Mouse (Mus musculus) inflammation-experienced regulatory T-cells, adult 6 months (primary cell): Measurements from ENCODE around the gene Oxtr. TPM values are rescaled to one million over a fixed set of nuclear protein-coding genes. Genes with fewer than 3 reads are reported as not detected.

Experiments used
- ATAC-seq: one replicate; pipeline ENCODE4 v1.8.0; 2017
- polyA plus RNA-seq, 3 experiments: library from polyadenylated mRNA; unstranded; fragments of 100-300 nt; shearing (Covaris generic); gene quantifications; one replicate each; pipeline ENCODE4 v1.2.1; 2017

Gene Oxtr
- polyA plus RNA-seq = not detected

DNA sequence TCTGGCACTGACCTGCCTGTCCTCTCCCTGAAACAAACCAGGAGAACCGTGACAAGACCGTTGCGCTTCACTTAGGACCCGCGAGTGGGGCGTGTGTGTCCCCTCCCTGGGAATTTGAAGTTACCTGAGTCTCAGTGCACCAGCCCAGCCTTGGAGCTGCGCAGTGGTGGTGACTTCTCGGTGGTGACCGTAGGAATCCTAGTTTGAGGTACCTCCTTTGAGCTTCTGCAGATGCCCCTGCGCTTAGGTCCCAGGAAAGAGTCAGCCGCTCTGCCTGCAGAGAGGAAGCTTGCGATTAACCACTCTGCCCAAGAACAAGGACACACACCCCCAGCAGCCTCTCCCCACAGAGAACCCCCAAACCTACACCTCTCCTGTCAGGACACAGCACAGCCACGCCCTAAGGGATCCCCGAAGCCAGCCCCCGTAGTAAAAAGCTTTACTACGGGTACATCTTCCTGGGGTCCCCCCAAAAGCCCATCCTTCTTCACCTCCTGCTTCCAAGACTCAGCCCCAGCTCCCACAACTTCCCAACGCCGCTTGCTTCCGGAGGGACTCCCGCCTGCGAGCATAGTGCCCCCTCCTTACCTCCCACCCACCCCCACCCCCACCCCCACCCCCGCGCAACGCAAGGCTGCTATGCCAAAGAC is at the start of gene Oxtr:
Oxtr (minus strand) TSS at position 34 of the 650 bp plus-strand sequence.
- ATAC-seq = no peak

DNA sequence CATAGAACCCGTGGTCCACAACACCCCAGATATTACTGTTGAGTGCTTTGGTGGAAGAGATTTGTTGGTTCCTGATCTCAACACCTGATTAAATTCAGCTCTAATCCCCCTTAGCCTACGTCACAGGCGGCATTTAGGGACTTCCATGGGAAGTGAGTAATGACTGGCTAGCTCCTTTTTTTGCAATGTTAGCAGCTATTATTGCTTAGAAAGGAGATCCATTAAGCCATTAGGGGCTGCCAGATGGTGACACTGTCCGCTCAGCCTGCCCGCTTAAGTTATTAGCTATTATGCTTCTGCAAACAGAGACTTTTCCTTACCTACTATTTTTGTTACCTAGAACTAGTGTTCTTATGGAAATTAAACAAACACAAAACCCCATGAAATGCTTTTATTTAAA is 35.7 kb upstream of the Oxtr start:
- no peak for ATAC-seq

DNA sequence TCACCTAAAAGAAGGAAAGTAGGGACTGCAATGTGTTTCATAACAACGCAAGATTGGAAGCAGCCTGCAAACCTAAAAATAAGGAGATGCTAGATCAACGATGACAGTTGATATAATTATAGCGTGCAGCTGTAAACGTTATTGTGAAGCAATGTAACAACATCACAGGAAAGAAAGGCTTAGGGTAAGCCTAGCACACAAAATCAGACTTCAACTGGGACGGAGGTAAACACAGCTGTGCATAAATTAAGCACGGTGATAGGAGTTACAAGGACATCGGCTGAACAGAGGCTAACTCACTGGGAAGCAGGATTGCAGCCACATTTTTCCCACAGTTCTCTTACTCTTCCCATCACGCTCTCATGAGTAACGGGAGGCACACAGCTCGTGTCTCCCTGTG is 34.7 kb upstream of the Oxtr start:
- no peak for ATAC-seq

GRCm38 (mm10) chr6:112517991-112518390 is 28.2 kb upstream of the Oxtr start:
- no peak for ATAC-seq

DNA sequence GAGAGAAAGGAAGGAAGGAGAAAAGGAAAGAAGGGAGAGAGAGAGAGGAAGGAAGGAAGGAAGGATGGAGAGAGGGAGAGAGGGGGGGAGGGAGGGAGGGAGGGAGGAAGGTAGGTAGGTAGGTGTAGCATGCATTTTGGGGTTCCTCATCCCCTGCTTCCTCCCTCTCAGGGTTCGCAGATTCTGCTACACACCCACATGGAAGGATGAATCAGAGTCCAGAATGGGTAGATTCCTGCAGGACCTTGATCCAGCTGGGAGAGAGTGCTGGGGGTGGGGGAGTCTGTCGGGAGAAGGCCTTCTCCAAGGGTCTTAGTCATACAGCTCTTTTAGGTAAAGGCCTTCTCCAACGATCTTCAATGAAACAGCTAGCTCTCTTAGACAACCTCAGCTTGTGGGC is 27.8 kb upstream of the Oxtr start:
- no peak for ATAC-seq

GRCm38 (mm10) chr6:112516496-112516895 is 26.8 kb upstream of the Oxtr start:
- no peak for ATAC-seq

GRCm38 (mm10) chr6:112514591-112514990 is 24.8 kb upstream of the Oxtr start:
- no peak for ATAC-seq

- ATAC-seq = no peak
Measured at GRCm38 (mm10) chr6:112510346-112510745, 20.6 kb upstream of the Oxtr start.

- no peak for ATAC-seq
Measured at GRCm38 (mm10) chr6:112509590-112510131, 19.9 kb upstream of the Oxtr start.

- ATAC-seq = no peak
Measured at GRCm38 (mm10) chr6:112507617-112508016, 17.9 kb upstream of the Oxtr start.

DNA sequence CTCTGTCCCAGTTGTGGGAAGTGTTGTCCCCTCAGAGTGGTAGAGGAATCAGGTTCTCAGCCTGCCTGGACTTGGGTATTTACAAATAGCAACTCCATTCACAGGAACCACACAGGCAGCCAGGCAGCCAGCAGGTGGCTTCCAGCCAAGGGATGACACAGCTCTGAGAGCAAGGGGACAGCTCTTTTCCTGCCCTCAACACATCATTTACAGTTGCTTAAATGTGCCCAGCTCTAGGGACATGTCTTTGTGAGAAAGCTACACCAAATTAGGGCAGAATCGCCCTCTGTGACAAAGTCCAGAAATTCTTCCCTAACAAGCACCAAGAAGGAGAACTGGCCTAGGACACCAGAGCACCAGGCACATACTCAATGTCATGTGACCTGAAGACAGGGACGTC is 11.4 kb upstream of the Oxtr start:
- ATAC-seq = no peak

DNA sequence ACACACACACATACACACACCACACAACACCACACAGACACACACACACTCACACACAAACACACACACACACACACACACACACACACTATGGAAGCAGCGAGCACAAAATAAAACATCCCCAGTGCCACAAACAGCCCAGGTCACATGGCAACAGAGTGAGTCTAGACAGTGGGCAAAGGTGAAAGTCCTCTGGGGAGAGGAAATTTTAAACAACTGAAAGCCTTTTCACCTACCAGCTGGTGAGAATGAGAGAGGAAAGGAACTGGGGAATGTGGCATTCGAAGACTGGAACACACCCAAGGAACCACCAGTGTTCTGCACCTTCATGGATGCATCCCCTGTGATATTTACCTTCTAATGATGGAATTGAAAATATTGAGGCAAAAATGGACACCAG is 9.7 kb upstream of the Oxtr start:
- ATAC-seq = no peak

DNA sequence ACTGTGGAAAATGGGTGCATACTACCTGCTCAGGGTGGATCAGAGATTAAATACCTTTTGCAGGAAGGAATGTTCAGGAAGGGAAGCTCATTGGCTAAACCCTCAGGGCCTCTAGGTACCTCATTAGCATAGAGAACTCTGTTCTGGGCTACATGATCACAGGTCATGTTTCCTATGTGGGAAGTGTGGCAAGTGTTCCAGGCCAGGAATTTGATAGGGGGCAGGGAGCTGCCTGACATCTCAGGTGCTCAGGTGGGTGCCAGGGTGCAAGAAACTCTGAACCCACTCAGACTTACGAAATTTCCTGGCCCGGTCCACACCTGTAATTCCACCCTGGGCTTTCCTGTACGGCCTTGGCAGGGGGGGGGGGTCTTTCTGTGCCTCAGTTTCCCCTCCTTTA is 9.0 kb upstream of the Oxtr start:
- no peak for ATAC-seq

DNA sequence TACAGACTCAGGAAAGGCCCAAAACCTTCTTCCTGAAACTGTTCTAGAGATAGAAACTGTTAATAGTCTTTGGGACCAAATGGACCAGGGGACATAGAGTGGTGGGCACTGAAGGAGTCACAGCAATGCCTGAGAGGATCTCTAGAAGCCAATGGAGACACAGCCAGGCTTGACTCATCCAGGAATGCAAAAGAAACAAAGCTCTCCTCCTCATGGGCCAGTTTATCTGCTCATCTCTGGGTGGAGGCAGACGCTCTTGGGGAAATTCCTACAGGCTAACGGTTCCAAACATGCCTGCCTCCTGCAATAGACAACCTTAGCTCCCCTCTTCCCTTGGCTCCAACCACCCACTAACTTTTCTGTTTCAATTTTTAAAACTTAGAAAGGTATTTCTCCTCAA is 7.7 kb upstream of the Oxtr start:
- no peak for ATAC-seq

DNA sequence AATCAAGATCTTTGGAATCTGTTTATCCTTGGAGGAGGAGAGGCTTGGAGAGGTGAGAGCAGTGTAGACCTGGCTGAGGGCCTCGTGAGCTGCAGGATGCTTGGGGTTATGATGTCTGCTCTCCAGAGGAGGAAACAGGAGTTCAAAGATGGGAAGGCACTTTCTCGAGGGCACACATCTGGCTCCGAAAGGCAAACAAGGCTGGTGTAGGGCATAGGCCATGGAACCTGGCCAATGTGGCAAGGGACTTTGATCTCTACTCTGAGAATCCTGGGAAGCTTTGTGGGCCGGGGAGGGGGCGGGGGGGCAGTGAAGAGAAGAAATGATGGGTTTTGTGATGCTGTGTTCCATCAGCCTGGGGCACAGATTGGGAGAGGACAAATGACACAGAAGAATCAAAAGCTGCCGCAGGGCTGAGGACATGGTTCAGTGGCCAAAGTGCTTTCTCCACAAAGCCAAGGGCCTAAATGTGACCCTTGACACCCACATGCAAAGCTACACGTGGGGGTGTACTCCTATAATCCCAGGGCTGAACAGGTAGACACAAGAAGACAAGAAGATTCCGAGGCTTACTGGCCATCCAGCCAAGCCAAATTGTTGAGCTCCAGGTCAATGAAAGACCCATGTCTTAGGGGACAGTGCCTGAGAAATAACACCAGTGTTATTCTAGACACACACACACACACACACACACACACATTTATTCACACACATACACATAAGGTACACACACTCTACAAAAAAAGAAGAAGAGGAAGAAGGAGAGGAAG is 6.7 kb upstream of the Oxtr start:
- ATAC-seq = no peak

DNA sequence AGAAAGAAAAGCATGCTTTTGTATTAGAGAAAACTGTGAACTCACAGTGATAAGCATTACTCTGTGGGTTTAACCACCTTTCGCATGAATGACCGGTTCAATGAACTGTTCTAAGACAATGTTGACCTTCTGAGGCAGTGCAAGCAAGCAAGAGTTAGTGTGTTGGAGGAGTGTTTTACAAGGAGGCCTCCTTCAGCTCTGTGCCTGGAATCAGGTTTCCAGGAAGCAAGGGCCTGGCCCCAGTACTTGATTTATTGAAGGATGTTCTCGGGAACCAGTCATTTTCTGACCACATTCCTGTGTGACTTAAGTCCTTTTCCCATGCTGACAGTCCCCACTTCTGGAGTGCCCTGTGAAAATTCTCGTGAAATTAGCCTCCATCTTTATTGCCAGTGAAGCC is 5.5 kb upstream of the Oxtr start:
- ATAC-seq = no peak

DNA sequence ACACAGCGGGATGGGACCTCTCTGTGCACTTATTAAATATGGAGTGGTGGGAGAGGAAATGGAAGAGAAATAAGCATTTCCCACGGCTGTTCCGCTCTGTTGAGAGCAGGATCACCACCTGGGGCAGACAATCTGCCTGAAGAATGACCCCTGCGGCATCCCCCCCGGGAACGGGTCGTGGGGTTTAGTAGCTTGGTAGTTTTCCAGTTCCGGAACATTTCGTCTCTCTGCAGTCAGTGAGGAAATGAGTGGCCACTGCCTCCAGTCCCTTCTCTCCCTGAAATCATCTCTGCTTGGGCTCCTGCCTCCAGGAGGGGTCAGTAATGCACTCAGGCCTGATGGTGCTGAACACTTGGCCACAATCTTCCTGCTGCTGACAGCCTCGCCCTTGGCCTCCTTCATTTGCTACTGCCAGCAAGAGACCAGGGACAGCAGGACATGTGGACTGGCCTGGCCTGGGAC is 4.9 kb upstream of the Oxtr start:
- ATAC-seq = no peak

DNA sequence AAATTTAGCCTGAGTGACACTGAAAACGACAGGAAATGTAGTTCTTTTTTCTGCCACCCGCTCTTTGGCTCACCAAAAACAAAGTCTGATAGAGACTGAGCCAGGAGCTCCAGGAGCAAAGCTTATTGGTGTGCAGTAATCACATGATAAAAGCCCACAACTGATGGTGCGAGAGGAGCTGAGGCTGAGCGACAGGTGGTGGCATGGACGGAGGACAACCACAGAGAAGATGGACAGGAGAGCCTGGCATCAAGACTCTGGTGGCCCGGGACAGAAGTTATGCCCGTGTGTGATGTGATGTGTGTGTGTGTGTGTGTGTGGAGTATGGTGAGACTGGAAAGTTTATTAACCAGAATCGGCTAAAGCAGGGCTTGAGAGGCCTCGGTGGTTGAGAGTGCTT is 3.6 kb upstream of the Oxtr start:
- ATAC-seq = no peak

DNA sequence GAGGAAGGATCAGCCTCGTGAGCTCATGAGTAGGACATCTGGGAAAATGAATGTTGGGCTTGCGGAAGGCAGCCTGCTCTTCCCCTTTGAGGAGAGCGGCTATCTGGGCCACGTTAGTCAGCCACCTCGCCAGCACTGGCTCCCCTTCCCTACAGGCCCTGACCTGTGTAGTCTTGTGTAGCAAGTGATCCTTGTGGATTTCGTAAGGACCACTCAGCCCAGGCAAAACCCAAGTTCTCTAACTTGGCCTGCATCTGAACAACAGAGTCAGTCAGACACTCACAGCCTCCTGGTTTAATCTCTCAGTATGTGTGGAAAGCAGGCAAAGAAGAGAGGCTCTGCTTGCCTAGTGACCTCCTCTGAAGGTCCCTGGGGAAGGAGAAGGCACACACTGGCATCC is 2.9 kb upstream of the Oxtr start:
- ATAC-seq = no peak

- no peak for ATAC-seq
Measured at GRCm38 (mm10) chr6:112491521-112491920, 1.8 kb upstream of the Oxtr start.

DNA sequence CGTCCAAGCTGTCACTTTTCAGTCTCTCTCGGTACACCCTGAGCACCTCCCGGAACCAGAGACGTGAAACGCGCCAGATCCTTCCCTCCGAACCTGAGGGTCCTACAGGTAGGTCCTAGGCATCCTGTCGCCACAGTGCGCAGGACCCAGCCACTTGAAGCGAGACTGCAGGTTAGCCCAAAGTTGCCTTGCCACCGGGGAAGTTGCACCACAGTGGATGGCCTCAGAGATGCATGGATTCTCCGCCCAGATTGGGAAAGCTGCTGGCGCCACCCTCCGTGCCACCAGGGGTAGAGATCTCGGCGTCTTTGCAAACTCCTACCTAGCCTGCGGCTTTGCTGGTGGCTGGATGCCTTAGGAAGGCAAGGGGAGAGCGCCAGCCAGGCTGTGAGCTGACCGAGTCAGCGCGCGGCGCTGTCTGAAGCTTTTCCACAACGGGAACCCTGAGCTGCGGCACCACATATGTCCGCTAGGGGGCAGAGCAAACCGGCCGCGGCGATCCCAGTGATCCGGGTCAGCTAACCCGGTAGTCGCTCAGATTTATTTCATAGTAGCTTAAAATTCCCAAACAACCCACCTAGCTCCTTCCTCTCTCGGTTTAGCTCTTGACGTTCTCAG is 991 bp upstream of the Oxtr start:
- ATAC-seq = peak; percentile 35

- no peak for ATAC-seq
Measured at GRCm38 (mm10) chr6:112489181-112489909, 398 bp downstream of the Oxtr start.

GRCm38 (mm10) chr6:112488821-112489180 is 942 bp downstream of the Oxtr start:
- ATAC-seq = no peak
